In genomic region chr1:191640848-191641247, GRCm38 (mm10) we compare ENCODE assay signal across 11 mouse cellular contexts.
"Had no signal": no experiment of that assay in that cellular context is flagged by ENCODE, and none has a peak within 500 bp of the region (broad histone marks: within the 10 kb centered on the region; RNA-seq: fewer than 3 reads in every experiment).

No protein-coding gene starts in this region.

- H3K27me3 ChIP-seq: neural tube, embryonic 12.5 days had no signal

- H3K27ac ChIP-seq: layer of hippocampus, adult 2 months; limb, embryonic 13.5 days; neural tube, embryonic 12.5 days had no signal

- H3K4me2 ChIP-seq: limb, embryonic 13.5 days; neural tube, embryonic 12.5 days had no signal

- H3K9me3 ChIP-seq: limb, embryonic 13.5 days; midbrain, embryonic 10.5 days; neural tube, embryonic 12.5 days had no signal

- H3K4me3 ChIP-seq: layer of hippocampus, adult 2 months; limb, embryonic 13.5 days; myocyte; neural tube, embryonic 12.5 days had no signal

- H3K9ac ChIP-seq: limb, embryonic 13.5 days; neural tube, embryonic 12.5 days had no signal

- H3K36me3 ChIP-seq: limb, embryonic 13.5 days; midbrain, embryonic 10.5 days; neural tube, embryonic 12.5 days had no signal

- DNase-seq: left cerebral cortex, postnatal 4 days; midbrain, embryonic 14.5 days; spleen, adult 18-20 months; thymus, adult 18-20 months; thymus, postnatal 14 days had no signal

- ATAC-seq: inflammation-experienced regulatory T-cells, adult 6 months had no signal
